Mouse (Mus musculus): ENCODE data around the gene Nccrp1.

DNA sequence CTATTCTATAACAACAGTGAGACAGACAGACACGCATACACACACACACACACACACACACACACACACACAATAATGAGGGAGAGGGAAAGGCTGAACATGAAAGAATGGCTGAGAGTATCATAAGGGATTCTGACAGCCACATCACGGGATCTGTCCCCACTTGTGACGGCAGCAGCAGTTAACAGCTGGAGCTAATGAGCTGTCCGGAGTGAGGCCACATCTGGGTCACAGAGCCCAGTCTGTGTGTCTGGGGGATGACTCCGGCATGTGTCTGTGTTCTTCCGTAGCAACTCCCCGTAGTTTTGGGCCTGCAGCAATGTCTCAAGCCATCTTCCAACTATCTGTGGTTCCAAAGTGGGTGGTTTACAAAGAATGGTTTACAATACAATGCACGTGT is 15.0 kb downstream of the Nccrp1 start:
- TF ChIP-seq CTCF (IDR thresholded peaks at IDR 0.05; ENCODE audit: control insufficient read depth, insufficient read depth, insufficient replicate concordance, low read depth, low read length) (no peak), POLR2A (IDR thresholded peaks at IDR 0.05; ENCODE audit: control insufficient read depth, low read depth, low read length) (no peak)

All from testis, adult 2 months (tissue).